Mouse (Mus musculus) forebrain, embryonic 11.5 days (tissue): Measurements from ENCODE around the gene P2ry2. TPM values are rescaled to one million over a fixed set of nuclear protein-coding genes. Genes with fewer than 3 reads are reported as not detected.

Experiments used
- ATAC-seq: fragments of 200-750 bp; cut with Nextera tagmentation; replicated peaks from 2 replicates; pipeline ENCODE4 v1.8.0; 2017; ENCODE audit warnings: moderate TSS enrichment; ENCODE audit not compliant: low FRiP score
- DNase-seq: peaks from one replicate; pipeline ENCODE4 v3.0.0-alpha.2; 2017; ENCODE audit warnings: low spot score
- H3K27ac ChIP-seq: fragments of 300-500 bp; sonication (generic); 2 replicates; pipeline ENCODE4 v1.5.1; 2014; ENCODE audit warnings: low read depth, low read length
- H3K27me3 ChIP-seq: fragments of 300-500 bp; sonication (generic); 2 replicates; pipeline ENCODE4 v1.6.1; 2014; ENCODE audit warnings: mild to moderate bottlenecking, low read length, mixed read lengths; ENCODE audit not compliant: control insufficient read depth, insufficient read depth
- H3K36me3 ChIP-seq: fragments of 300-500 bp; sonication (generic); 2 replicates; pipeline ENCODE4 v1.6.1; 2014; ENCODE audit warnings: mild to moderate bottlenecking, low read length, moderate library complexity, mixed read lengths; ENCODE audit not compliant: control insufficient read depth, insufficient read depth
- H3K4me1 ChIP-seq: fragments of 300-500 bp; sonication (generic); replicated peaks from 2 replicates; pipeline ENCODE4 v1.6.1; 2014; ENCODE audit warnings: low read length, mixed read lengths; ENCODE audit not compliant: control insufficient read depth, insufficient read depth
- H3K4me2 ChIP-seq: fragments of 300-500 bp; sonication (generic); 2 replicates; pipeline ENCODE4 v1.6.1; 2014; ENCODE audit warnings: low read depth, mild to moderate bottlenecking, low read length, moderate library complexity, mixed read lengths; ENCODE audit not compliant: severe bottlenecking
- H3K4me3 ChIP-seq: fragments of 300-500 bp; sonication (generic); 2 replicates; pipeline ENCODE4 v1.5.1; 2014; ENCODE audit warnings: low read depth, low read length
- H3K9ac ChIP-seq: fragments of 300-500 bp; sonication (generic); 2 replicates; pipeline ENCODE4 v1.6.1; 2014; ENCODE audit warnings: low read length
- H3K9me3 ChIP-seq: fragments of 300-500 bp; sonication (generic); 2 replicates; pipeline ENCODE4 v1.6.1; 2016; ENCODE audit warnings: low read length, mixed read lengths; ENCODE audit not compliant: control insufficient read depth
- WGBS: fragments of 180-500 bp; shearing (Covaris S2); extraction: QIAGEN DNeasy Blood & Tissue Kit; methylation state at CpG from one replicate; pipeline ENCODE4 v1.1.7; 2014; 5-methylcytosine and 5-hydroxymethylcytosine counted together
- polyA plus RNA-seq: library from polyadenylated mRNA; unstranded; fragments of >200 nt; fragmentation: Nextera tagmentation; extraction: Ambion mirVana; gene quantifications from 2 replicates; pipeline ENCODE4 v1.2.1, GENCODE M21; 2014

The P2ry2 gene
- polyA plus RNA-seq, 1 experiment from 2014 or later = 0.23 TPM

GRCm38 (mm10) chr7:100998578-100998960, 14.1 kb downstream of the P2ry2 start:
- DNase-seq = no peak
- WGBS = 94% methylated on average over 24 of the region's 24 CpGs
- no peaks in the 10 kb centered on the region for H3K4me1 ChIP-seq

GRCm38 (mm10) chr7:100997951-100998577, 14.6 kb downstream of the P2ry2 start:
- H3K9me3 ChIP-seq = no peaks in the 10 kb centered on the region
- ATAC-seq (no peak), DNase-seq (no peak)
- H3K9ac ChIP-seq = no peak overlapping the region
- no peak overlapping the region for H3K4me2 ChIP-seq
- 85% methylated on average over 31 of the region's 31 CpGs for WGBS
- no peaks in the 10 kb centered on the region for H3K36me3 ChIP-seq
- no peaks in the 10 kb centered on the region for H3K4me1 ChIP-seq
- H3K27me3 ChIP-seq = no peaks in the 10 kb centered on the region
- H3K4me3 ChIP-seq = no peak overlapping the region
- H3K27ac ChIP-seq = no peak overlapping the region

More at GRCm38 (mm10) chr7:100998578-100998960, 14.1 kb downstream of the P2ry2 start:
- Histone ChIP-seq H3K4me2 (no peak overlapping the region), H3K27ac (no peak overlapping the region), H3K36me3 (no peaks in the 10 kb centered on the region), H3K9ac (no peak overlapping the region), H3K9me3 (no peaks in the 10 kb centered on the region), H3K27me3 (no peaks in the 10 kb centered on the region), H3K4me3 (no peak overlapping the region)
- ATAC-seq = no peak

GRCm38 (mm10) chr7:100997215-100997614, 15.5 kb downstream of the P2ry2 start:
- Histone ChIP-seq H3K9me3 (no peaks in the 10 kb centered on the region), H3K4me2 (no peak overlapping the region), H3K9ac (no peak overlapping the region), H3K4me1 (no peaks in the 10 kb centered on the region), H3K36me3 (no peaks in the 10 kb centered on the region), H3K4me3 (no peak overlapping the region), H3K27me3 (no peaks in the 10 kb centered on the region), H3K27ac (no peak overlapping the region)
- no peak for ATAC-seq
- no peak for DNase-seq
- WGBS = 88% methylated on average over 1 of the region's 1 CpGs

GRCm38 (mm10) chr7:100995951-100996350, 16.7 kb downstream of the P2ry2 start:
- Histone ChIP-seq H3K27me3 (no peaks in the 10 kb centered on the region), H3K4me2 (no peak overlapping the region), H3K27ac (no peak overlapping the region), H3K9ac (no peak overlapping the region), H3K36me3 (no peaks in the 10 kb centered on the region), H3K4me3 (no peak overlapping the region), H3K4me1 (no peaks in the 10 kb centered on the region), H3K9me3 (no peaks in the 10 kb centered on the region)
- DNase-seq (no peak), ATAC-seq (no peak)
- 76% methylated on average over 3 of the region's 3 CpGs for WGBS

GRCm38 (mm10) chr7:100995260-100995864, 17.3 kb downstream of the P2ry2 start:
- no peak for DNase-seq
- Histone ChIP-seq H3K9me3 (no peaks in the 10 kb centered on the region), H3K9ac (no peak overlapping the region), H3K4me1 (0 out of 2 replicates have a peak, but pooled peaks cover 2% of the 10 kb centered on the region), H3K27ac (no peak overlapping the region), H3K4me2 (no peak overlapping the region), H3K4me3 (no peak overlapping the region), H3K27me3 (no peaks in the 10 kb centered on the region), H3K36me3 (no peaks in the 10 kb centered on the region)
- WGBS = 87% methylated on average over 7 of the region's 7 CpGs
- ATAC-seq = no peak

- 45% methylated on average over 4 of the region's 4 CpGs for WGBS
These were observed 19.5 kb downstream of the P2ry2 start for GRCm38 (mm10) chr7:100993166-100993565.

GRCm38 (mm10) chr7:100991972-100992371, 20.7 kb downstream of the P2ry2 start:
- no peaks in the 10 kb centered on the region for H3K9me3 ChIP-seq
- no peak overlapping the region for H3K27ac ChIP-seq
- H3K36me3 ChIP-seq = no peaks in the 10 kb centered on the region
- 0 out of 2 replicates have a peak, but pooled peaks cover 2% of the 10 kb centered on the region for H3K4me1 ChIP-seq
- ATAC-seq (no peak), DNase-seq (no peak)
- no peak overlapping the region for H3K4me2 ChIP-seq
- H3K27me3 ChIP-seq = no peaks in the 10 kb centered on the region
- WGBS = 83% methylated on average over 3 of the region's 3 CpGs
- H3K9ac ChIP-seq = no peak overlapping the region
- no peak overlapping the region for H3K4me3 ChIP-seq

More at GRCm38 (mm10) chr7:100993166-100993565, 19.5 kb downstream of the P2ry2 start:
- DNase-seq (no peak), ATAC-seq (no peak)
- Histone ChIP-seq H3K4me1 (0 out of 2 replicates have a peak, but pooled peaks cover 2% of the 10 kb centered on the region), H3K9ac (no peak overlapping the region), H3K4me3 (no peak overlapping the region), H3K27me3 (no peaks in the 10 kb centered on the region), H3K27ac (no peak overlapping the region), H3K9me3 (no peaks in the 10 kb centered on the region), H3K36me3 (no peaks in the 10 kb centered on the region), H3K4me2 (no peak overlapping the region)

GRCm38 (mm10) chr7:100990636-100991311, 21.9 kb downstream of the P2ry2 start:
- no peak overlapping the region for H3K9ac ChIP-seq
- ATAC-seq (no peak), DNase-seq (no peak)
- H3K27me3 ChIP-seq = no peaks in the 10 kb centered on the region
- no peak overlapping the region for H3K27ac ChIP-seq
- no peaks in the 10 kb centered on the region for H3K36me3 ChIP-seq
- no peak overlapping the region for H3K4me2 ChIP-seq
- WGBS = 32% methylated on average over 9 of the region's 9 CpGs
- no peak overlapping the region for H3K4me3 ChIP-seq
- 0 out of 2 replicates have a peak, but pooled peaks cover 2% of the 10 kb centered on the region for H3K4me1 ChIP-seq
- no peaks in the 10 kb centered on the region for H3K9me3 ChIP-seq
